Mouse (Mus musculus) lung, adult 2 months (tissue): ENCODE measurements around the gene Rybp.

Experiments used
- CTCF ChIP-seq: fragments of 200-500 bp; IDR thresholded peaks from 2 replicates; pipeline ENCODE4 v1.5.1; 2011; ENCODE audit warnings: mild to moderate bottlenecking, low read length, control low read depth; ENCODE audit not compliant: insufficient read depth
- POLR2A ChIP-seq: fragments of 200-500 bp; IDR thresholded peaks from 2 replicates; pipeline ENCODE4 v1.6.1; 2011; ENCODE audit warnings: low read depth, mild to moderate bottlenecking, control low read depth, low read length, borderline replicate concordance; ENCODE audit errors: extremely low read depth

DNA sequence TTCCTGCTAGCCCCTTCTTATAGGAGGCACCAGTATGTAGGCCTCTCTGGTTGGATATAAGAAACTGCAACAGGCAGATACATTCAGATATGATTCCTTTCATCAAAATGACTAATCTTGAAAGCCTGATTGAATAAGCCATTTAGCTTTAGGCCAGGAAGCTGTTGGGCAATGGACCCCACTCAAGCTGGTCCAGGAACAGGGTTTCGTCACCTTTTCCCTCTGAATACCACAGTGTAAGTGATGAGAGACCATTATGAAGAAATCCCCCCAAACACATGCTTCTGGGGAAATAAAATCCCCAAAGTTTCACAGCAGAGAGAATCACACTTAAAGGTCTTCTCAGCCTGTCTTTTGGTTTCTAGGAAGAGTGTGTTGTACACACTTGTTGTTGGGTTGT, 23.9 kb upstream of the Rybp start:
- TF ChIP-seq CTCF (no peak), POLR2A (no peak)
